Mouse (Mus musculus) naive thymus-derived CD4-positive, alpha-beta T cell, adult 2 months (primary cell): ENCODE data around the gene Eral1.

Source experiments
- DNase-seq: peaks from one replicate; pipeline ENCODE4 v3.0.0-alpha.2; 2011; ENCODE audit warnings: low read depth

Eral1 gene

GRCm38 (mm10) chr11:78079961-78080921 lies at the start of gene Eral1:
Gene Eral1, minus strand, starts transcription at chr11:78080383.
- peak; percentile 83 for DNase-seq

GRCm38 (mm10) chr11:78129458-78129857 lies 49.3 kb upstream of the Eral1 start:
- no peak for DNase-seq

GRCm38 (mm10) chr11:78126739-78127138 lies 46.6 kb upstream of the Eral1 start:
- DNase-seq: no peak

GRCm38 (mm10) chr11:78125691-78126090 lies 45.5 kb upstream of the Eral1 start:
- no peak for DNase-seq

GRCm38 (mm10) chr11:78123782-78124181 lies 43.6 kb upstream of the Eral1 start:
- DNase-seq: no peak

- no peak for DNase-seq
Measured at GRCm38 (mm10) chr11:78122815-78123214, 42.6 kb upstream of the Eral1 start.

- no peak for DNase-seq
Measured at GRCm38 (mm10) chr11:78121176-78121575, 41.0 kb upstream of the Eral1 start.

- DNase-seq: no peak
Measured at GRCm38 (mm10) chr11:78119898-78120297, 39.7 kb upstream of the Eral1 start.

- no peak for DNase-seq
Measured at GRCm38 (mm10) chr11:78118467-78118866, 38.3 kb upstream of the Eral1 start.

GRCm38 (mm10) chr11:78116146-78116410 lies 35.9 kb upstream of the Eral1 start:
- DNase-seq: no peak

- peak; percentile 71 for DNase-seq
Measured at GRCm38 (mm10) chr11:78115367-78116145, 35.4 kb upstream of the Eral1 start.

GRCm38 (mm10) chr11:78114676-78115366 lies 34.6 kb upstream of the Eral1 start:
- no peak for DNase-seq

GRCm38 (mm10) chr11:78113616-78114015 lies 33.4 kb upstream of the Eral1 start:
- no peak for DNase-seq

GRCm38 (mm10) chr11:78104501-78104900 lies 24.3 kb upstream of the Eral1 start:
- DNase-seq: no peak

- peak; percentile 45 for DNase-seq
Measured at GRCm38 (mm10) chr11:78102958-78103747, 23.0 kb upstream of the Eral1 start.

- DNase-seq: no peak
Measured at GRCm38 (mm10) chr11:78102142-78102541, 22.0 kb upstream of the Eral1 start.

- DNase-seq: no peak
Measured at GRCm38 (mm10) chr11:78100746-78101145, 20.6 kb upstream of the Eral1 start.

- no peak for DNase-seq
Measured at GRCm38 (mm10) chr11:78097077-78097476, 16.9 kb upstream of the Eral1 start.

- DNase-seq: no peak
Measured at GRCm38 (mm10) chr11:78095144-78095516, 14.9 kb upstream of the Eral1 start.

- peak; percentile 91 for DNase-seq
Measured at GRCm38 (mm10) chr11:78094504-78095143, 14.4 kb upstream of the Eral1 start, which contains the start of gene Fam222b. Gene Fam222b, plus strand, starts transcription at chr11:78094660.

GRCm38 (mm10) chr11:78094137-78094503 lies 13.9 kb upstream of the Eral1 start:
- no peak for DNase-seq
